Mouse (Mus musculus) gonadal fat pad, adult 2 months (tissue): ENCODE results near the gene Plxdc1. TPM values are rescaled to one million over a fixed set of nuclear protein-coding genes. Genes with fewer than 3 reads are reported as not detected.

ENCODE experiments used
- DNase-seq: peaks from one replicate; pipeline ENCODE4 v3.0.0-alpha.2; 2012; ENCODE audit warnings: low read depth
- polyA plus RNA-seq: library from polyadenylated mRNA; depleted of rRNA; stranded (reverse); fragments of >200 nt; gene quantifications from 2 replicates; pipeline ENCODE4 v1.2.3, GENCODE M21; 2012

Gene Plxdc1
- polyA plus RNA-seq, 1 experiment = 5.6 TPM

- DNase-seq = no peak
Observed at GRCm38 (mm10) chr11:98016824-98017223, 30.6 kb upstream of the Plxdc1 start.

- DNase-seq = no peak
Observed at GRCm38 (mm10) chr11:98016177-98016576, 29.9 kb upstream of the Plxdc1 start.

- no peak for DNase-seq
Observed at GRCm38 (mm10) chr11:98012831-98013230, 26.6 kb upstream of the Plxdc1 start.

- no peak for DNase-seq
Observed at GRCm38 (mm10) chr11:98011716-98012115, 25.5 kb upstream of the Plxdc1 start.

- DNase-seq = no peak
Observed at GRCm38 (mm10) chr11:98008087-98008486, 21.8 kb upstream of the Plxdc1 start.

- no peak for DNase-seq
Observed at GRCm38 (mm10) chr11:98005686-98006085, 19.4 kb upstream of the Plxdc1 start.

- no peak for DNase-seq
Observed at GRCm38 (mm10) chr11:98005076-98005475, 18.8 kb upstream of the Plxdc1 start.

- no peak for DNase-seq
Observed at GRCm38 (mm10) chr11:98004161-98004560, 17.9 kb upstream of the Plxdc1 start.

- DNase-seq = no peak
Observed at GRCm38 (mm10) chr11:98003171-98003671, 17.0 kb upstream of the Plxdc1 start.

- no peak for DNase-seq
Observed at GRCm38 (mm10) chr11:98002627-98003026, 16.4 kb upstream of the Plxdc1 start.

GRCm38 (mm10) chr11:98001986-98002385, 15.7 kb upstream of the Plxdc1 start:
- DNase-seq = no peak

GRCm38 (mm10) chr11:98001351-98001824, 15.1 kb upstream of the Plxdc1 start:
- DNase-seq = no peak

- DNase-seq = no peak
Observed at GRCm38 (mm10) chr11:98000378-98001140, 14.3 kb upstream of the Plxdc1 start.

GRCm38 (mm10) chr11:97999748-98000147, 13.5 kb upstream of the Plxdc1 start:
- DNase-seq = no peak

GRCm38 (mm10) chr11:97998898-97999608, 12.8 kb upstream of the Plxdc1 start:
- DNase-seq = no peak

- DNase-seq = no peak
Observed at GRCm38 (mm10) chr11:97998074-97998793, 12.0 kb upstream of the Plxdc1 start.

- DNase-seq = no peak
Observed at GRCm38 (mm10) chr11:97997387-97997960, 11.2 kb upstream of the Plxdc1 start.

GRCm38 (mm10) chr11:97996691-97997090, 10.4 kb upstream of the Plxdc1 start:
- no peak for DNase-seq

- DNase-seq = no peak
Observed at GRCm38 (mm10) chr11:97995564-97996288, 9.5 kb upstream of the Plxdc1 start, which contains the start of gene Arl5c. TSS of gene Arl5c (minus strand) at chr11:97996181.

- no peak for DNase-seq
Observed at GRCm38 (mm10) chr11:97994539-97995100, 8.4 kb upstream of the Plxdc1 start.
